Mouse (Mus musculus) T-helper 2 cell (primary cell): ENCODE measurements around the gene 4930455H04Rik.

Experiments used
- in situ Hi-C: fragments of 300-600 bp; cut with MboI, MseI; formaldehyde crosslinking; loops from one replicate; pipeline ENCODE4 v1.15.1; 2025; ENCODE audit warnings: high pct_unique_total_duplicates

4930455H04Rik gene

GRCm38 (mm10) chr3:116967967-116968366 lies at the start of gene 4930455H04Rik:
Gene 4930455H04Rik (plus strand): TSS chr3:116968267.
- in situ Hi-C loops = no loop called here

- in situ Hi-C loops = no loop called here
Measured at GRCm38 (mm10) chr3:116921535-116921934, 46.5 kb upstream of the 4930455H04Rik start.

GRCm38 (mm10) chr3:116923042-116923441 lies 45.0 kb upstream of the 4930455H04Rik start:
- in situ Hi-C loops = no loop called here

GRCm38 (mm10) chr3:116928994-116929393 lies 39.1 kb upstream of the 4930455H04Rik start:
- in situ Hi-C loops = no loop called here

- in situ Hi-C loops = loop anchor here (10.0 kb wide), 1 partner anchor 1022 kb away; no protein-coding TSS in a partner anchor
Measured at GRCm38 (mm10) chr3:116933158-116933557, 34.9 kb upstream of the 4930455H04Rik start.

- in situ Hi-C loops = loop anchor here (10.0 kb wide), 1 partner anchor 1018 kb away; no protein-coding TSS in a partner anchor
Measured at GRCm38 (mm10) chr3:116936934-116937691, 31.0 kb upstream of the 4930455H04Rik start.

- in situ Hi-C loops = no loop called here
Measured at GRCm38 (mm10) chr3:116940804-116941558, 27.1 kb upstream of the 4930455H04Rik start.

GRCm38 (mm10) chr3:116941559-116942117 lies 26.4 kb upstream of the 4930455H04Rik start:
- in situ Hi-C loops = no loop called here

- in situ Hi-C loops = no loop called here
Measured at GRCm38 (mm10) chr3:116942751-116943150, 25.3 kb upstream of the 4930455H04Rik start.

GRCm38 (mm10) chr3:116943422-116943821 lies 24.6 kb upstream of the 4930455H04Rik start:
- in situ Hi-C loops = no loop called here

- in situ Hi-C loops = no loop called here
Measured at GRCm38 (mm10) chr3:116946476-116946875, 21.6 kb upstream of the 4930455H04Rik start.

- in situ Hi-C loops = no loop called here
Measured at GRCm38 (mm10) chr3:116950665-116951115, 17.4 kb upstream of the 4930455H04Rik start.

GRCm38 (mm10) chr3:116951489-116951888 lies 16.6 kb upstream of the 4930455H04Rik start:
- in situ Hi-C loops = no loop called here

- in situ Hi-C loops = no loop called here
Measured at GRCm38 (mm10) chr3:116952242-116952899, 15.7 kb upstream of the 4930455H04Rik start.

GRCm38 (mm10) chr3:116953366-116953765 lies 14.7 kb upstream of the 4930455H04Rik start:
- in situ Hi-C loops = no loop called here

- in situ Hi-C loops = no loop called here
Measured at GRCm38 (mm10) chr3:116955061-116955460, 13.0 kb upstream of the 4930455H04Rik start.

- in situ Hi-C loops = no loop called here
Measured at GRCm38 (mm10) chr3:116960414-116960813, 7.7 kb upstream of the 4930455H04Rik start.

GRCm38 (mm10) chr3:116961354-116962142 lies 6.5 kb upstream of the 4930455H04Rik start:
- in situ Hi-C loops = no loop called here

GRCm38 (mm10) chr3:116963213-116963612 lies 4.9 kb upstream of the 4930455H04Rik start:
- in situ Hi-C loops = no loop called here

GRCm38 (mm10) chr3:116964426-116964825 lies 3.6 kb upstream of the 4930455H04Rik start:
- in situ Hi-C loops = no loop called here

- in situ Hi-C loops = no loop called here
Measured at GRCm38 (mm10) chr3:116966225-116966624, 1.8 kb upstream of the 4930455H04Rik start.
